9 mouse cellular contexts compared by ENCODE assay signal in the genomic region with DNA sequence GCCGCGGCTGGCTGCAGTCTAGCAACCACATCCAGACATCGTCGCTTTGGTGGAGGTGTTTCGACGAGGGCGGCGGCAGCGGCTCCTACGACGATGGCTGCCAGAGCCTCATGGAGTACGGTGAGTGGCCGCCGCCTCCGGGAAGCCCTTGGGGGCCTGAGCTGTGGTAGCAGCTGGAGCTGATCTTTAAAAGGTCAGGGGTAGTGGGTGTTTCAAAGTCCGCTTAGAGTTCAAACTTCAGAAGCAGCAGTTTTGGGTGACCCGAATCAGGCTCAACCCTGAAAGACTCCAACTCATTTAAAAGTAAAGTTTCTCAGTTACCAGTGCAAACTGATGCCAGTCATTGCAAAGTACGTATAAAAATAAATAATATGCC. TPM values are rescaled to one million over a fixed set of nuclear protein-coding genes. Genes with fewer than 3 reads are reported as not detected.
DNase-seq lines count a peak whose midpoint lies in the region; ATAC-seq and TF ChIP-seq lines count a peak whose summit lies in the region.
"Had no signal": no experiment of that assay in that cellular context is flagged by ENCODE, and none has a peak within 500 bp of the region (broad histone marks: within the 10 kb centered on the region; RNA-seq: fewer than 3 reads in every experiment).

No protein-coding gene starts in this region.

- peak overlapping the region; percentile 56 for H3K4me3 ChIP-seq in kidney, adult 2 months (ENCODE audit: insufficient read depth, low read depth, low read length)
- H3K4me3 ChIP-seq in embryonic facial prominence, embryonic 10.5 days: peak overlapping the region; percentile 68
- H3K4me3 ChIP-seq in hindbrain, embryonic 16.5 days (ENCODE audit: low read length): peak overlapping the region; percentile 68
- H3K4me3 ChIP-seq in midbrain, embryonic 11.5 days (ENCODE audit: low read depth, low read length): peak overlapping the region; percentile 54

- peaks cover 5% of the 10 kb centered on the region; the same call in 1 of the 2 replicates for H3K4me1 ChIP-seq in kidney, adult 2 months (ENCODE audit: control insufficient read depth, insufficient read depth, low read length)
- H3K4me1 ChIP-seq in embryonic facial prominence, embryonic 10.5 days: peaks cover 10% of the 10 kb centered on the region
- H3K4me1 ChIP-seq in hindbrain, embryonic 16.5 days (ENCODE audit: control insufficient read depth, insufficient read depth, low read depth, low read length): peaks cover 4% of the 10 kb centered on the region; the same call in 1 of the 2 replicates
- H3K4me1 ChIP-seq in midbrain, embryonic 11.5 days (ENCODE audit: control insufficient read depth, insufficient read depth, low read length): peaks cover 3% of the 10 kb centered on the region; the same call in 1 of the 2 replicates

- peak overlapping the region; percentile 74 for H3K9ac ChIP-seq in hindbrain, embryonic 16.5 days (ENCODE audit: low read depth, low read length)
- peak overlapping the region; percentile 54; the same call in 1 of the 2 replicates for H3K9ac ChIP-seq in midbrain, embryonic 11.5 days (ENCODE audit: low read length)

- H3K27me3 ChIP-seq in kidney, adult 2 months (replicated peaks; ENCODE audit: control insufficient read depth, insufficient read depth, low read length): no peaks in the 10 kb centered on the region
- peaks cover 57% of the 10 kb centered on the region for H3K27me3 ChIP-seq in embryonic facial prominence, embryonic 10.5 days (replicated peaks; ENCODE audit: low read depth, poor library complexity, severe bottlenecking)
- H3K27me3 ChIP-seq in hindbrain, embryonic 16.5 days (replicated peaks; ENCODE audit: control insufficient read depth, insufficient read depth, low read length): peaks cover 14% of the 10 kb centered on the region; the same call in 1 of the 2 replicates
- peaks cover 28% of the 10 kb centered on the region for H3K27me3 ChIP-seq in midbrain, embryonic 11.5 days (ENCODE audit: control insufficient read depth, insufficient read depth, low read length)

- 7% methylated on average over 18 of the region's 18 CpGs for WGBS in kidney, adult 2 months
- 5% methylated on average over 18 of the region's 18 CpGs for WGBS in embryonic facial prominence, embryonic 10.5 days
- WGBS in hindbrain, embryonic 16.5 days: 7% methylated on average over 18 of the region's 18 CpGs
- WGBS in midbrain, embryonic 11.5 days: 5% methylated on average over 18 of the region's 18 CpGs

- peak overlapping the region; percentile 98 for H3K4me2 ChIP-seq in hindbrain, embryonic 16.5 days (ENCODE audit: low read length)
- H3K4me2 ChIP-seq in midbrain, embryonic 11.5 days: peak overlapping the region; percentile 92

- TF ChIP-seq POLR2A in kidney, adult 2 months (IDR thresholded peaks at IDR 0.05; ENCODE audit: low read depth, low read length): no peak

- no peak for ATAC-seq in hindbrain, embryonic 16.5 days
- no peak; the same call in 1 of the 2 replicates for ATAC-seq in midbrain, embryonic 11.5 days (ENCODE audit: low FRiP score)

- no peaks in the 10 kb centered on the region for H3K36me3 ChIP-seq in kidney, adult 2 months (ENCODE audit: control insufficient read depth, insufficient read depth, low read length)
- no peaks in the 10 kb centered on the region for H3K36me3 ChIP-seq in embryonic facial prominence, embryonic 10.5 days (replicated peaks)
- H3K36me3 ChIP-seq in hindbrain, embryonic 16.5 days (ENCODE audit: control insufficient read depth, insufficient read depth, low read length): no peaks in the 10 kb centered on the region
- no peaks in the 10 kb centered on the region for H3K36me3 ChIP-seq in midbrain, embryonic 11.5 days (ENCODE audit: control insufficient read depth, insufficient read depth, low read length)

- 0 out of 2 replicates have a peak overlapping the region, but pooled peaks have one; percentile 13 for H3K27ac ChIP-seq in kidney, adult 2 months (ENCODE audit: insufficient read depth, low read depth, low read length)
- H3K27ac ChIP-seq in embryonic facial prominence, embryonic 10.5 days (replicated peaks): peak overlapping the region; percentile 76
- H3K27ac ChIP-seq in hindbrain, embryonic 16.5 days (ENCODE audit: low read depth, low read length): no peak overlapping the region
- H3K27ac ChIP-seq in midbrain, embryonic 11.5 days (ENCODE audit: low read depth, low read length): no peak overlapping the region

- no peak for TF ChIP-seq CTCF in kidney, adult 2 months (conservative IDR thresholded peaks at IDR 0.05; ENCODE audit: insufficient read depth, insufficient read length, low read depth, low read length)

- DNase-seq in kidney, adult 2 months: peak; percentile 68
- no peak for DNase-seq in kidney, postnatal 14 days
- DNase-seq in embryonic facial prominence, embryonic 10.5 days (ENCODE audit: low spot score): no peak
- peak; percentile 91 for DNase-seq in midbrain, embryonic 11.5 days (ENCODE audit: low spot score, missing footprints)
- no peak for DNase-seq in gastrocnemius, postnatal 10 days
- no peak for DNase-seq in urinary bladder, postnatal 36 days (ENCODE audit: low spot score in 2 of 2)
- no peak for DNase-seq in thymus, postnatal 4 days

- no peaks in the 10 kb centered on the region for H3K9me3 ChIP-seq in embryonic facial prominence, embryonic 10.5 days
- no peaks in the 10 kb centered on the region for H3K9me3 ChIP-seq in hindbrain, embryonic 16.5 days (ENCODE audit: control insufficient read depth, low read length)
- no peaks in the 10 kb centered on the region for H3K9me3 ChIP-seq in midbrain, embryonic 11.5 days (ENCODE audit: control insufficient read depth, low read length)

RNA-seq across cellular contexts. Expression of a gene that starts 0.5 kb away (rescaled TPM):
- 56.2 and 76.8 TPM in 2 replicates for polyA plus RNA-seq in kidney, adult 2 months (2012; rRNA removed)
- polyA plus RNA-seq in embryonic facial prominence, embryonic 10.5 days (2016; fragmentation: Nextera tagmentation; extraction: Ambion mirVana): 33.4 and 34.9 TPM in 2 replicates
- polyA plus RNA-seq in hindbrain, embryonic 16.5 days (2015; fragmentation: Nextera tagmentation; extraction: Ambion mirVana): 15.3 and 16.3 TPM in 2 replicates
- 6.0 and 6.1 TPM in 2 replicates for polyA plus RNA-seq in midbrain, embryonic 11.5 days (2014; fragmentation: Nextera tagmentation; extraction: Ambion mirVana)
- 1 to 10 TPM; 1.0 to 1.2 TPM for total RNA-seq in gastrocnemius, postnatal 10 days (2021)
- total RNA-seq: MEL had no signal

RNA-seq across cellular contexts. Expression of a gene that starts 58.7 kb away (rescaled TPM):
- not detected in 2 replicates for polyA plus RNA-seq in kidney, adult 2 months (2012; rRNA removed)
- not detected in 2 replicates for polyA plus RNA-seq in embryonic facial prominence, embryonic 10.5 days (2016; fragmentation: Nextera tagmentation; extraction: Ambion mirVana)
- 0.48 and 0.55 TPM in 2 replicates for polyA plus RNA-seq in hindbrain, embryonic 16.5 days (2015; fragmentation: Nextera tagmentation; extraction: Ambion mirVana)
- polyA plus RNA-seq in midbrain, embryonic 11.5 days (2014; fragmentation: Nextera tagmentation; extraction: Ambion mirVana): 0.08 TPM in 1 of 2 replicates, not detected in the other
- not detected for total RNA-seq in gastrocnemius, postnatal 10 days (2021)
- total RNA-seq: MEL had no signal

Comparison
In these comparisons a context has a peak if more than half of its experiments do, and no peak if none do; other contexts are left out.
1. DNase-seq: peak in kidney, adult 2 months (single experiment) and midbrain, embryonic 11.5 days (single experiment); none in kidney, postnatal 14 days (single experiment), embryonic facial prominence, embryonic 10.5 days (single experiment), gastrocnemius, postnatal 10 days (single experiment), urinary bladder, postnatal 36 days (0 of 2) and thymus, postnatal 4 days (single experiment).
2. H3K27ac ChIP-seq: peak in kidney, adult 2 months (single experiment) and embryonic facial prominence, embryonic 10.5 days (single experiment); none in hindbrain, embryonic 16.5 days (single experiment) and midbrain, embryonic 11.5 days (single experiment).
3. Peak in every context shown above with its lines, with median percentiles within 50 percentile points of each other: H3K4me3 ChIP-seq.